ENCODE assay signal across 7 mouse cellular contexts in genomic region chr1:171288328-171288727, GRCm38 (mm10). TPM values are rescaled to one million over a fixed set of nuclear protein-coding genes. Genes with fewer than 3 reads are reported as not detected.
A peak's percentile ranks its signal among the peaks of the same experiment; 100 is the strongest.
DNase-seq lines count a peak whose midpoint lies in the region; ATAC-seq and TF ChIP-seq lines count a peak whose summit lies in the region.

No protein-coding gene starts in this region.

- peaks cover 6% of the 10 kb centered on the region for H3K4me1 ChIP-seq in kidney, postnatal 0 days (replicated peaks; ENCODE audit: insufficient read depth, low read length)
- peaks cover 2% of the 10 kb centered on the region for H3K4me1 ChIP-seq in forebrain, embryonic 11.5 days (replicated peaks; ENCODE audit: control insufficient read depth, insufficient read depth, low read length)
- peaks cover 6% of the 10 kb centered on the region; the same call in 1 of the 2 replicates for H3K4me1 ChIP-seq in hindbrain, postnatal 0 days (ENCODE audit: insufficient read depth, low read length)
- peaks cover 6% of the 10 kb centered on the region; the same call in 1 of the 2 replicates for H3K4me1 ChIP-seq in midbrain, postnatal 0 days (ENCODE audit: insufficient read depth, low read length)

- H3K36me3 ChIP-seq in kidney, postnatal 0 days (ENCODE audit: insufficient read depth, low read length) = peaks cover 9% of the 10 kb centered on the region
- peaks cover 3% of the 10 kb centered on the region; the same call in 1 of the 2 replicates for H3K36me3 ChIP-seq in forebrain, embryonic 11.5 days (ENCODE audit: control insufficient read depth, insufficient read depth, low read length)
- peaks cover 32% of the 10 kb centered on the region; the same call in 1 of the 2 replicates for H3K36me3 ChIP-seq in hindbrain, postnatal 0 days (ENCODE audit: insufficient read depth, low read length)
- peaks cover 30% of the 10 kb centered on the region for H3K36me3 ChIP-seq in midbrain, postnatal 0 days (ENCODE audit: insufficient read depth, low read length)

- TF ChIP-seq CTCF in kidney, postnatal 0 days (IDR thresholded peaks at IDR 0.05; ENCODE audit: low read depth) = no peak
- TF ChIP-seq CTCF in hindbrain, postnatal 0 days (IDR thresholded peaks at IDR 0.05; ENCODE audit: low read depth) = no peak
- TF ChIP-seq CTCF in midbrain, postnatal 0 days (IDR thresholded peaks at IDR 0.05) = no peak

- DNase-seq in kidney, postnatal 0 days (ENCODE audit: low spot score) = no peak
- no peak for DNase-seq in kidney, postnatal 36 days
- DNase-seq in forebrain, embryonic 11.5 days (ENCODE audit: low spot score) = no peak
- no peak for DNase-seq in hindbrain, postnatal 0 days (ENCODE audit: low spot score)
- no peak for DNase-seq in midbrain, postnatal 0 days (ENCODE audit: low spot score)
- DNase-seq in layer of hippocampus, postnatal 25 days (ENCODE audit: extremely low spot score in 1 of 2, low spot score in 1 of 2) = no peak
- no peak for DNase-seq in right cerebral cortex, adult 2 months (ENCODE audit: low spot score in 2 of 2)

- H3K9ac ChIP-seq in kidney, postnatal 0 days (ENCODE audit: low read depth, low read length) = no peak overlapping the region
- peak overlapping the region; percentile 37 for H3K9ac ChIP-seq in forebrain, embryonic 11.5 days (ENCODE audit: low read length)
- peak overlapping the region; percentile 92; the same call in 1 of the 2 replicates for H3K9ac ChIP-seq in hindbrain, postnatal 0 days (replicated peaks; ENCODE audit: low read length)
- H3K9ac ChIP-seq in midbrain, postnatal 0 days (replicated peaks; ENCODE audit: low read length, poor library complexity, severe bottlenecking) = no peak overlapping the region

- H3K27me3 ChIP-seq in kidney, postnatal 0 days (ENCODE audit: insufficient read depth, low read length) = no peaks in the 10 kb centered on the region
- no peaks in the 10 kb centered on the region for H3K27me3 ChIP-seq in forebrain, embryonic 11.5 days (ENCODE audit: control insufficient read depth, insufficient read depth, low read length)
- no peaks in the 10 kb centered on the region for H3K27me3 ChIP-seq in hindbrain, postnatal 0 days (ENCODE audit: insufficient read depth, low read length)
- H3K27me3 ChIP-seq in midbrain, postnatal 0 days (ENCODE audit: insufficient read depth, low read length) = no peaks in the 10 kb centered on the region

- peak overlapping the region; percentile 82; the same call in 1 of the 2 replicates for H3K4me2 ChIP-seq in kidney, postnatal 0 days (ENCODE audit: low read length)
- H3K4me2 ChIP-seq in forebrain, embryonic 11.5 days (ENCODE audit: low read depth, low read length, severe bottlenecking) = peak overlapping the region; percentile 70; the same call in 1 of the 2 replicates
- peak overlapping the region; percentile 75 for H3K4me2 ChIP-seq in hindbrain, postnatal 0 days (ENCODE audit: low read depth, low read length)
- H3K4me2 ChIP-seq in midbrain, postnatal 0 days (ENCODE audit: low read depth, low read length, poor library complexity, severe bottlenecking) = peak overlapping the region; percentile 53; the same call in 1 of the 2 replicates

- ATAC-seq in kidney, postnatal 0 days (replicated peaks; ENCODE audit: low FRiP score, low read depth) = no peak
- no peak for ATAC-seq in forebrain, embryonic 11.5 days (replicated peaks; ENCODE audit: low FRiP score)
- ATAC-seq in hindbrain, postnatal 0 days = no peak
- ATAC-seq in midbrain, postnatal 0 days (ENCODE audit: low FRiP score) = no peak

- peak overlapping the region; percentile 94 for H3K27ac ChIP-seq in kidney, postnatal 0 days
- H3K27ac ChIP-seq in forebrain, embryonic 11.5 days (ENCODE audit: low read depth, low read length) = no peak overlapping the region; the same call in 1 of the 2 replicates
- H3K27ac ChIP-seq in hindbrain, postnatal 0 days = peak overlapping the region; percentile 95; the same call in 1 of the 2 replicates
- peak overlapping the region; percentile 67; the same call in 1 of the 2 replicates for H3K27ac ChIP-seq in midbrain, postnatal 0 days (ENCODE audit: low read depth, low read length)

- WGBS in kidney, postnatal 0 days = 69% methylated on average over 4 of the region's 4 CpGs
- 66% methylated on average over 4 of the region's 4 CpGs for WGBS in forebrain, embryonic 11.5 days
- WGBS in hindbrain, postnatal 0 days = 68% methylated on average over 4 of the region's 4 CpGs
- WGBS in midbrain, postnatal 0 days = 70% methylated on average over 4 of the region's 4 CpGs

- H3K9me3 ChIP-seq in kidney, postnatal 0 days (replicated peaks; ENCODE audit: low read length) = no peaks in the 10 kb centered on the region
- H3K9me3 ChIP-seq in forebrain, embryonic 11.5 days (ENCODE audit: control insufficient read depth, low read length) = no peaks in the 10 kb centered on the region
- H3K9me3 ChIP-seq in hindbrain, postnatal 0 days (ENCODE audit: low read length) = no peaks in the 10 kb centered on the region
- H3K9me3 ChIP-seq in midbrain, postnatal 0 days (ENCODE audit: low read length) = no peaks in the 10 kb centered on the region

- no peak overlapping the region for H3K4me3 ChIP-seq in kidney, postnatal 0 days (replicated peaks; ENCODE audit: low read depth, low read length)
- no peak overlapping the region; the same call in 1 of the 2 replicates for H3K4me3 ChIP-seq in forebrain, embryonic 11.5 days (ENCODE audit: low read depth, low read length)
- peak overlapping the region; percentile 78; the same call in 1 of the 2 replicates for H3K4me3 ChIP-seq in hindbrain, postnatal 0 days (ENCODE audit: low read length)
- peak overlapping the region; percentile 57; the same call in 1 of the 2 replicates for H3K4me3 ChIP-seq in midbrain, postnatal 0 days (ENCODE audit: low read depth, low read length)

RNA-seq across cellular contexts. Expression of gene Usp21, which starts 0.5 kb away (rescaled TPM):
- polyA plus RNA-seq in kidney, postnatal 0 days (2015; fragmentation: Nextera tagmentation; extraction: Ambion mirVana) = 59.4 and 63.3 TPM in 2 replicates
- polyA plus RNA-seq in forebrain, embryonic 11.5 days (2014; fragmentation: Nextera tagmentation; extraction: Ambion mirVana) = 110 and 114 TPM in 2 replicates
- total RNA-seq in hindbrain, postnatal 0 days (2014; rRNA removed) = 48.6 and 58.7 TPM in 2 replicates
- polyA plus RNA-seq in hindbrain, postnatal 0 days (2015; fragmentation: Nextera tagmentation; extraction: Ambion mirVana) = 71.7 and 73.3 TPM in 2 replicates
- total RNA-seq in midbrain, postnatal 0 days (2014; rRNA removed) = 59.5 and 65.9 TPM in 2 replicates
- polyA plus RNA-seq in midbrain, postnatal 0 days (2015; fragmentation: Nextera tagmentation; extraction: Ambion mirVana) = 81.0 and 82.6 TPM in 2 replicates
- 10 to 100 TPM; 58.1 to 64.8 TPM for total RNA-seq in layer of hippocampus, postnatal 25 days (2021)

RNA-seq across cellular contexts. Expression of gene Ufc1, which starts 6.5 kb away (rescaled TPM):
- polyA plus RNA-seq in kidney, postnatal 0 days (2015; fragmentation: Nextera tagmentation; extraction: Ambion mirVana) = 133 and 136 TPM in 2 replicates
- polyA plus RNA-seq in forebrain, embryonic 11.5 days (2014; fragmentation: Nextera tagmentation; extraction: Ambion mirVana) = 92.4 and 97.5 TPM in 2 replicates
- total RNA-seq in hindbrain, postnatal 0 days (2014; rRNA removed) = 88.3 and 90.1 TPM in 2 replicates
- 142 and 146 TPM in 2 replicates for polyA plus RNA-seq in hindbrain, postnatal 0 days (2015; fragmentation: Nextera tagmentation; extraction: Ambion mirVana)
- total RNA-seq in midbrain, postnatal 0 days (2014; rRNA removed) = 83.7 and 87.9 TPM in 2 replicates
- 128 and 132 TPM in 2 replicates for polyA plus RNA-seq in midbrain, postnatal 0 days (2015; fragmentation: Nextera tagmentation; extraction: Ambion mirVana)
- 100 to 1,000 TPM; 105 to 116 TPM for total RNA-seq in layer of hippocampus, postnatal 25 days (2021)

RNA-seq across cellular contexts. Expression of gene Ppox, which starts 7.3 kb away (rescaled TPM):
- polyA plus RNA-seq in kidney, postnatal 0 days (2015; fragmentation: Nextera tagmentation; extraction: Ambion mirVana) = 46.4 and 48.2 TPM in 2 replicates
- polyA plus RNA-seq in forebrain, embryonic 11.5 days (2014; fragmentation: Nextera tagmentation; extraction: Ambion mirVana) = 66.3 and 67.6 TPM in 2 replicates
- 35.0 and 44.3 TPM in 2 replicates for total RNA-seq in hindbrain, postnatal 0 days (2014; rRNA removed)
- 32.4 and 34.3 TPM in 2 replicates for polyA plus RNA-seq in hindbrain, postnatal 0 days (2015; fragmentation: Nextera tagmentation; extraction: Ambion mirVana)
- 36.5 and 45.9 TPM in 2 replicates for total RNA-seq in midbrain, postnatal 0 days (2014; rRNA removed)
- polyA plus RNA-seq in midbrain, postnatal 0 days (2015; fragmentation: Nextera tagmentation; extraction: Ambion mirVana) = 31.3 and 32.6 TPM in 2 replicates
- total RNA-seq in layer of hippocampus, postnatal 25 days (2021) = 10 to 100 TPM; 21.9 to 33.4 TPM

RNA-seq across cellular contexts. Expression of gene B4galt3, which starts 18.2 kb away (rescaled TPM):
- 63.9 and 72.0 TPM in 2 replicates for polyA plus RNA-seq in kidney, postnatal 0 days (2015; fragmentation: Nextera tagmentation; extraction: Ambion mirVana)
- 72.3 and 75.5 TPM in 2 replicates for polyA plus RNA-seq in forebrain, embryonic 11.5 days (2014; fragmentation: Nextera tagmentation; extraction: Ambion mirVana)
- total RNA-seq in hindbrain, postnatal 0 days (2014; rRNA removed) = 80.5 and 101 TPM in 2 replicates
- 88.8 and 91.9 TPM in 2 replicates for polyA plus RNA-seq in hindbrain, postnatal 0 days (2015; fragmentation: Nextera tagmentation; extraction: Ambion mirVana)
- total RNA-seq in midbrain, postnatal 0 days (2014; rRNA removed) = 77.0 and 94.9 TPM in 2 replicates
- 109 and 110 TPM in 2 replicates for polyA plus RNA-seq in midbrain, postnatal 0 days (2015; fragmentation: Nextera tagmentation; extraction: Ambion mirVana)
- total RNA-seq in layer of hippocampus, postnatal 25 days (2021) = 10 to 100 TPM; 63.9 to 66.7 TPM

RNA-seq across cellular contexts. Expression of gene Ndufs2, which starts 37.1 kb away (rescaled TPM):
- 375 and 405 TPM in 2 replicates for polyA plus RNA-seq in kidney, postnatal 0 days (2015; fragmentation: Nextera tagmentation; extraction: Ambion mirVana)
- polyA plus RNA-seq in forebrain, embryonic 11.5 days (2014; fragmentation: Nextera tagmentation; extraction: Ambion mirVana) = 257 and 264 TPM in 2 replicates
- total RNA-seq in hindbrain, postnatal 0 days (2014; rRNA removed) = 234 and 269 TPM in 2 replicates
- 279 and 286 TPM in 2 replicates for polyA plus RNA-seq in hindbrain, postnatal 0 days (2015; fragmentation: Nextera tagmentation; extraction: Ambion mirVana)
- 224 and 230 TPM in 2 replicates for total RNA-seq in midbrain, postnatal 0 days (2014; rRNA removed)
- 221 and 244 TPM in 2 replicates for polyA plus RNA-seq in midbrain, postnatal 0 days (2015; fragmentation: Nextera tagmentation; extraction: Ambion mirVana)
- total RNA-seq in layer of hippocampus, postnatal 25 days (2021) = 100 to 1,000 TPM; 280 to 296 TPM

Comparison
In these comparisons a context has a peak if more than half of its experiments do, and no peak if none do; other contexts are left out.
1. H3K4me3 ChIP-seq: peak in hindbrain, postnatal 0 days (single experiment) and midbrain, postnatal 0 days (single experiment); none in kidney, postnatal 0 days (single experiment) and forebrain, embryonic 11.5 days (single experiment).
2. H3K9ac ChIP-seq: peak in forebrain, embryonic 11.5 days (single experiment) and hindbrain, postnatal 0 days (single experiment); none in kidney, postnatal 0 days (single experiment) and midbrain, postnatal 0 days (single experiment).
3. Peak in every context shown above with its lines, with median percentiles within 50 percentile points of each other: H3K4me2 ChIP-seq.